In the genomic region with DNA sequence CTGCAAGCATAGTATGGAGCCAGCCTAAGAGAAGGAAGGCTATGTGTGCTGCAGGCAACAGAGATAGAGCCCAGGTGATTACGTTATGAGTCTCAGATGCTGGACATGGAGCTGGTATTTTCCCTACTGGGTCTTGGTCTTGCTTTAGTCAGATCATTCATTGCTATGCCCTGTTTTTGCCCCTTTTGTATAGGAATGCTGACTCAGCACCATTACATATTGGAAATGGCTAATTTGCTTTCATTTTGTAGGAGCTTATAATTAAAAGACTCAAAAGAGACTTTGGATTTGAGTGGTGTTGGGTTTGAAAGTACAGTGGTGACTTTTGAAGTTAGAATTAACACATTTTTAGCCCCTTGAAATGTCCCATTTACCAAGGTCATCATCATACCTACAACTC, we compare ENCODE assay signal across 26 mouse cellular contexts.
"Had no signal": no experiment of that assay in that cellular context is flagged by ENCODE, and none has a peak within 500 bp of the region (broad histone marks: within the 10 kb centered on the region; RNA-seq: fewer than 3 reads in every experiment).

No protein-coding gene starts in this region.

- H3K4me1 ChIP-seq: embryonic facial prominence, embryonic 10.5 days; embryonic facial prominence, embryonic 12.5 days; embryonic facial prominence, embryonic 13.5 days; embryonic facial prominence, embryonic 15.5 days; heart, embryonic 10.5 days had no signal

- DNase-seq: cerebellum, postnatal 10 days; cerebellum, postnatal 14 days; cerebellum, postnatal 25 days; cerebellum, postnatal 36 days; embryo, embryonic 11 days; forebrain, postnatal 0 days; gastrocnemius, adult 2 months; gastrocnemius, postnatal 10 days; gastrocnemius, postnatal 14 days; gastrocnemius, postnatal 25 days; gastrocnemius, postnatal 36 days; heart, adult 11 months; heart, adult 18-20 months; heart, adult 2 months had no signal

- H3K4me2 ChIP-seq: embryonic facial prominence, embryonic 12.5 days; embryonic facial prominence, embryonic 13.5 days; embryonic facial prominence, embryonic 15.5 days; forebrain, embryonic 12.5 days; forebrain, embryonic 13.5 days; forebrain, embryonic 15.5 days had no signal

- H3K9ac ChIP-seq: embryonic facial prominence, embryonic 12.5 days; embryonic facial prominence, embryonic 13.5 days; embryonic facial prominence, embryonic 15.5 days; forebrain, embryonic 12.5 days; forebrain, embryonic 13.5 days; forebrain, embryonic 15.5 days; forebrain, postnatal 0 days had no signal

- H3K9me3 ChIP-seq: embryonic facial prominence, embryonic 12.5 days; embryonic facial prominence, embryonic 13.5 days; embryonic facial prominence, embryonic 15.5 days; forebrain, embryonic 12.5 days; forebrain, embryonic 15.5 days; heart, embryonic 10.5 days had no signal

- H3K27me3 ChIP-seq: embryonic facial prominence, embryonic 12.5 days; embryonic facial prominence, embryonic 13.5 days; embryonic facial prominence, embryonic 15.5 days; forebrain, embryonic 12.5 days; forebrain, embryonic 13.5 days; forebrain, embryonic 15.5 days had no signal

- H3K27ac ChIP-seq: embryonic facial prominence, embryonic 10.5 days; embryonic facial prominence, embryonic 12.5 days; embryonic facial prominence, embryonic 13.5 days; embryonic facial prominence, embryonic 15.5 days; forebrain, embryonic 12.5 days; forebrain, embryonic 13.5 days; forebrain, embryonic 15.5 days; gastrocnemius, adult 2 months; heart, adult 2 months; heart, embryonic 10.5 days had no signal

- H3K4me3 ChIP-seq: embryonic facial prominence, embryonic 10.5 days; embryonic facial prominence, embryonic 12.5 days; embryonic facial prominence, embryonic 13.5 days; embryonic facial prominence, embryonic 15.5 days; erythroblast, embryonic 14.5 days; forebrain, embryonic 10.5 days; forebrain, embryonic 12.5 days; forebrain, embryonic 13.5 days; forebrain, embryonic 15.5 days; gastrocnemius, adult 2 months; heart, adult 2 months; heart, embryonic 10.5 days had no signal

- H3K36me3 ChIP-seq: embryonic facial prominence, embryonic 10.5 days; embryonic facial prominence, embryonic 12.5 days; embryonic facial prominence, embryonic 13.5 days; embryonic facial prominence, embryonic 15.5 days; forebrain, embryonic 10.5 days; forebrain, embryonic 12.5 days; forebrain, embryonic 15.5 days; heart, embryonic 10.5 days had no signal

- ATAC-seq: forebrain, embryonic 13.5 days; forebrain, embryonic 14.5 days; forebrain, embryonic 15.5 days; forebrain, embryonic 16.5 days; forebrain, postnatal 0 days had no signal
